Mouse (Mus musculus): ENCODE measurements around the gene Clec2g. TPM values are rescaled to one million over a fixed set of nuclear protein-coding genes. Genes with fewer than 3 reads are reported as not detected.
"Not testable (repeated sequence)": the region's sequence is repeated elsewhere in the genome, so short reads cannot be mapped to it uniquely, and the experiment has no call there.

Gene Clec2g
- 4.5 and 6.0 TPM in 2 replicates for total RNA-seq (2021)
- long read RNA-seq, experiment 1 = 0 reads
- long read RNA-seq, experiment 2 = 0 reads

GRCm38 (mm10) chr6:128934081-128934480 is at the start of gene Clec2g:
Gene Clec2g, plus strand, starts transcription at chr6:128934381.
- DNase-seq = not testable (repeated sequence)

DNA sequence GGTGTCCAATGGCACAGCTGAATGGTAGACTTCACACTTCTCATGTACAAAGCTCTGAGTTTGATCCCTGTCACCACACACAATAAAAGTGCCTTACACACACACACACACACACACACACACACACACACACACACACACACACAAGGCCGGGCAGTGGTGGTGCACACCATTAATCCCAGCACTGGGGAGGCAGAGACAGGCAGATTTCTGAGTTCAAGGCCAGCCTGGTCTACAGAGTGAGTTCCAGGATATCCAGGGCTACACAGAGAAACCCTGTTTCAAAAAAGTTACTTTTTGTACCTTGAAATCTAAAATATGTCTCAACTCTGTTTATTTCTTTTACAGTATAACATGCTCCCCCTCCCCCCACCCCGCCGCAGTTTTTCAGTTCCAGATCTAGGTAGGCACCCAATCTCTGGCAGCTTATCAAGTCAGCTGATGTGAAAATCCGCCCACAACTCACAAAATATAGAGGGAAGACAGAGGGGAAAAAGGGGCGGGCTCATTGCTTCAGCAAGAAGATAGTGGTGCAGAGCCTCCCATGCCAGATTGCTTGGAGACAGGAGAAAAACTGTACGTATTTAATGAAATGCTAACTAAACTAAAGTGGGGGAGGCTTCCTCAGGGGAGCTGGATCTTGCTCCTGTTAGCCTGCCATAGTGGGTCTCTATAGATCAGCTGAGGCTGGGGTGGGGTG is 46.9 kb upstream of the Clec2g start, which contains the start of gene Clec2i:
TSS of gene Clec2i (plus strand) at position 498 of the 700 bp plus-strand sequence.
- DNase-seq = not testable (repeated sequence)

DNA sequence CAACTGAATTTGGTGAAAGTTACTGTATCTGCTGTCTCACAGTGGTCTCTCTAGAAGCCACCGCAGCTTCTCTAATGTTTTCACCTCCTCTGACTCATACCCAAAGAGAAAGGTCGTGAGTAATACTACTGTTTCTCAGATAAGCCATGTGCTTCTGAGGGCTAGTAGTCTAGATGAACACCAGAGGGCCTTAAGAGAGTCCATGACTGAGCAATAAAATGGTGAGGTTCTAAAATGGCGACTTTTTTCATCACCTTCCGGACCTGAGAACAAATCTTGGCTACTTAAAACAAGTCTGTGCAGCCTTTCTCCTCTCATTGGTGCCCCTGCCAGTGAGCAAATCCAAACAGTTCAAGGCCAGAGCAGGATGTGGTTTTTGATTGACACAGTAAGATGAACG is 45.3 kb upstream of the Clec2g start:
- DNase-seq = no peak

DNA sequence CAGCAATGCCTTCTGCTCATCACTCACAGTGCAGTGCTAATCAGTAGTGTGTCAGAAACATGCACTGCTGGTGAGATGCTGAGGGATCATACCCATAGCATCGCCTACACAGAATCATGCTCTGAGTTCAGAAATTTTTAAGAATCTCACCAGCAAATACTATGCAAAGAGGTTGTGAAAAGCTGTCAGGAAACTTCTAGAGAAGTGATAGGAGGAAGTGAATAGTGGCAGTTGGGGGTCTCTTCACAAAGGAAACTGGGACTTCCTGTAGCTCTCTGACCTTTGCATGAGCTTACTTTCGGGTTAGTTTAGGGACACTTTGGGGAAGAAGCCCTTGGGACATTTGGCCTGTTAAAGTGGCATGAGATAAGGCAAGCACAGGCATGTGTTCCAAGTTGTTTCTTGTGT is 43.2 kb upstream of the Clec2g start, which contains the start of gene BC035044:
TSS of gene BC035044 (minus strand) at position 179 of the 408 bp plus-strand sequence.
- DNase-seq = no peak

GRCm38 (mm10) chr6:128895404-128896001 is 38.7 kb upstream of the Clec2g start:
- no peak for DNase-seq

- DNase-seq = no peak
Observed at GRCm38 (mm10) chr6:128900044-128900443, 34.1 kb upstream of the Clec2g start.

GRCm38 (mm10) chr6:128900796-128901552 is 33.2 kb upstream of the Clec2g start:
- DNase-seq = not testable (repeated sequence)

DNA sequence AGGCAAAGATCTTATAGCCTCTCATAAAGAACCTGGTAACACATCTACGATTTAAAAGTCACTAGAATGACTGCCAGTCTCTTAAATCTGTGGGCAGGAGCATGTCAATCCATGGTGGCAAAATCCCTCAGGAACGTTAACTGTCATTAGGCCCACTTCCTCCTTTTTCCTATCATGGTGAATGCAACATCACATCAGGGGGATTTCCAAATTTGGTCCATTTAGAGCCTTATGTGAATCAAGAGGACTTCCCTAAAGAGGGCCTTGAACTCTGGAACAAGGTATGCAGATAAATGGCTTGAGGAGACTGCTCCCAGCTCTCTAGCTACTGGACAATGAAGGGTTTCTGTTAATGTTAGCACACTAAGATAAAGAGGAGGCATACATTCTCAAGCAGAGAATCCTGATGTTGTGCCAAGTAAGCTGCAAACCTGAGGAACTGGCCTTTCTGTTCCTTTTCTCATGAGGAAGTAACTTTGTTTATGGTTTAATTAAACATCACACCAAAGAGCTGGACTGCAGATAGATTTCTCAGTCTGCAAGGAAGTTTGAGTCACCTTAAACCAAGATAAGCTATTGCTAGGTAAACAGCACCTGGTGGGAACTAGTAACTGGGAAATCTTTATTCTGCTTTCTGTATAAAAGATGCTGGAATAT is 20.5 kb upstream of the Clec2g start:
- DNase-seq = no peak

DNA sequence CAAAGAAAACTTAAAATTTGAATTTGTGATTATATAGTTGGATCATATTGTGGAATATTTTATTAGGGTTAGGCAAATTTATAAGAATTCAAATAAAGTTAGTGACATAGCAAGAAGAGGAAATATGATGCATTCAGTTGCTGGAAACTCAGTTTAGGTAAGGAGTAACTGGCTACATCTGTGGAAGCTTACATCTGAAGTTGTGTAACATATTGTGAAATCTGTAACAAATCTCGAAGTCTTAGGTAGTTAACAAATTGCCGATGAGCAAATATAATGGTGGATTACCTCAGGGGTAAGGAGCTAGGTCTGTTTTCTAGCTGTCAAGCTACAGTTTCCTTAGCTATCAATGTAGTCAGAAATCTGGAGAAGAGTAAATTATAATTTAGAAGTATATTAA is 16.9 kb upstream of the Clec2g start:
- DNase-seq = no peak

- DNase-seq = no peak
Observed at GRCm38 (mm10) chr6:128933050-128933449, 1.1 kb upstream of the Clec2g start.

DNA sequence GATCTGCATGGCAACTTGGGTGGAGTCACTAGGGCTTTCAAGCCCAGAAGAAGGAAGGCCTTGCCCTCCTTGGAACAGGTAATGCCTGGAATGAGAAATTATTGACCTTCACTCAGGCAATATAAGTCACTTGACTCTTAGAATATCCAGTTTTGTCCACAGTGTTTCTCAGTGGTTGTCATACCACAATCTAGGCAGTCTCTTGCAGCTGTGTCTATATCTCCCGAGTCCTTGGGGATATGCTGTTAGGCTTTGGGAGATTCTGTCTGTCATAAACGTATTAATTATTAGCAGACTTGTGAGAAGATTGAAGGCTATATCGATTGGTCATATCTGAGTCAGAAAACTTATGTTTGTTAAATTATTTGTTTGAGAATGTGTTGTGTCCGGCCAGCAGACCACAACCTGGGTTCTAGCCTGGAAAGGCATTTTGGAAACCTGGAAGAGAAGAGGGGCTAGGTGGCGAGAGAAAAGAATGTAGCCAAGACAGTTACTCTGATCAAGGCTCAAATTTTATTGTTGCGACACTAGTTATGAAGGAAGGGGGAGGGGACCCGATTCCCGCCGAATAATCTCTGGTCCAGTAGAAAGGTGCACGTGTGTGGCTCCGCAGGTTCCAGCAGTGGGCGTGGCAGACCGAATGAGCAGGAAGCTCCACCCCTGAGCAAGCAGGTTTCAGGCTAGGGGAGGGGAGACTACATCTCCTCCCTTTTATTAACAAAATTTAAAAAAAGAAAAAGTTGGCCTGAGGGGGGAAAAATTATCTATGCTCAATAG is 1.9 kb downstream of the Clec2g start:
- DNase-seq = not testable (repeated sequence)

DNA sequence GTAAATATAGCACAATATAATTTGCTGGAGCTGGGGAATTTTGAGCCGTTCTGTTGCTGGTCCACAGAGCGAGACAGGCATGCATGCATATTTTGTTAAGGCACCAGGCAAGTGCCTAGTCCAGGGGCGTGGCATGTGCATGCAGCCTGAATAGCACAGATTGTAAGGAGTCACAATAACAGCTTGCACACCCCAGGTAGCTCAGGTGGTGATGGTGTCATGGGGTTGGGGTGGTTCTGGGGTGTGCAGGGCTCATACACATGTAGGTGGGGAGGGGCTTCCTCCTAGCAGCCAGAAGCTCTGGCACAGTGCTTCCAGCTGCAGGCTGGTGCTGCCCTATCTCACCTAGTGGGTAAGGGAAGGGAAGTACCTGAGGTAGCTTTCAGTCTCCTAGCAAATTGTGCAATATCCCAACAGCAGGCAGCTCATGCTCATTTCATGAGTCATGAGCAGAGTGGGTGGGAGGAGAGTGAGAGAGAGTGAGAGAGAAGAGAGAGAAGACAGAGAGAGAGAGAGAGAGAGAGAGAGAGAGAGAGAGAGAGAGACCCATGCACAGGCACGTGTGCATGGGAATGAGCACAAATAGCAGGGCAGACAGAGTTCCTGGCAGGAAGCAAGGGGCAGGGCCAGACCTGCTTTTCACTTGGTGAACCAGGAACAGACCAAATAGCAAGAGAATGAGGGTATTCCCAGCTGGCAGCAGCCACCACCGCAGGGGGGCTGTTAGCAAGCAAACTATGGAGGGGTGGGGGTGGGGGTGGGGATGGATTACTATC is 7.7 kb downstream of the Clec2g start:
- DNase-seq = no peak

DNA sequence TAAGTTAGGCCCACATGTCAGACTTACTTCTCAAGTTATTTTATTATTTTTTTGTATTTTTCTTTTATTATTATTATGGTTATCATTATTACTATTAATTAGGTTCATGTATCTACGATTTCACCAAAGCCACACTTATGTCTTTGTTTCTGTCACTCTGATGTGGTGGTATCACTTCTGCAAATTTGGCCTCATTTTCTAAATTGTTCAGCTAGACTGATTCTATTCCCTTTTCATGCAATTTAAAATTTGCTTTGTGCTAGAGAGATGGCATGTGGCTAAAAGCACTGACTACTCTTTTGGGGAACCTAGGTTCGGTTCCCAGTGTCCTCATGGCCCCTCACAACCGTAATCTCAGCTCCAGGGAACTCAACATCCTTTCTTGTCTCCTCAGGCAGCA is 11.4 kb downstream of the Clec2g start:
- no peak for DNase-seq

DNA sequence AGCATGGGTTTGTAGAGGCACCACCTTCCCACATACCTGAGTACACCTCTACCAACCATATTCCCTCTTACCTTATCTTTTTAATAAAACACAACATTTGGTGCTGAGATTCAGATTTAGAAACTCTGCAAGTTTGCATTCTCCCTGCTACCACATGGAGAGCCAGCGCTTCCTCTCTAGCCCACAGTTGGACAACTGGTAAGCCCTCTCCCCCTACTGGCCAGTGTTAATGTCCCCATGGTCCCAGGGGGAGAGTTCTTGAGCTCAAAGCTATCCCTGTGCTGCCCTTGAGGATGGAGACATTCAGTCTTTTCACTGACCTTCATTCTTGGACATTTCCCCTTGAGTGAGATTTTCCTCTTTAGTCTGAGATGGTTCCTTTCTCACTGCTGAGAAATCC is 26.9 kb downstream of the Clec2g start:
- no peak for DNase-seq

DNA sequence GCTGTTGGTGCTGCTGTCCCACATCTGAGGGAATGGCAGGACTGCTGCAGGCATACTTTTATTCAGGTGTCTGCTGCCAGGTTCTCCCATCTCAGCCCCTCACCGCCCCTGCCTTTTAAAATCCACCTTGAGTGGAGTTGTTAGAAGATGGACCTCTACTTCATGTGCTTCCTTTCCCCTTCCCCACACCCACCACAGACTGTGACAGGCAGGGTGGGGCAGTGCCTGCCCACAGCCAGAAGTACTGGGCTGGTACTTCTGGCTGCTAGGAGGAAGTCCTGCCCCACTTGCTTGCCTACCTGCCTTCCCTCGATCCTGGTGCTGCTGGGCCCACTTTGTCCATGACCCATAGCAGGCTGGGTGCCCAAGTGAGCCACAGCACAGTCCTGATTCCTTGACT is 27.9 kb downstream of the Clec2g start:
- not testable (repeated sequence) for DNase-seq

- DNase-seq = no peak
Observed at GRCm38 (mm10) chr6:128964519-128964918, 30.3 kb downstream of the Clec2g start.

DNA sequence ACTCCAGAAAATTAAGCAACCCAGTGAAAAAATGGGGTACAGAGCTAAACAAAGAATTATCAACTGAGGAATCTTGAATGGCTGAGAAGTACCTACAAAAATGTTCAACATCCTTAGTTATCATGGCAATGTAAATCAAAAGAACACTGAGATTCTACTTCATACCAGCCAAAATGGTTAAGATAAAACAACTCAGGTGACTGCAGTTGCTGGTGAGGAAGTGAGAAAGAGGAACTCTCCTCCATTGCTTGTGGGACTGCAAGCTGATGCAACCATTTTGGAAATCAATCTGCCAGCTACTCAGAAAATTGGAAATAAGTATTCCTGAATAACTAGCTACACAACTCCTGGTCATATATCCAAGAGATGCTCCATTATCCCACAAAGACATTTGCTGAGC is 34.3 kb downstream of the Clec2g start:
- DNase-seq = no peak

GRCm38 (mm10) chr6:128969741-128970140 is 35.6 kb downstream of the Clec2g start:
- no peak for DNase-seq

DNA sequence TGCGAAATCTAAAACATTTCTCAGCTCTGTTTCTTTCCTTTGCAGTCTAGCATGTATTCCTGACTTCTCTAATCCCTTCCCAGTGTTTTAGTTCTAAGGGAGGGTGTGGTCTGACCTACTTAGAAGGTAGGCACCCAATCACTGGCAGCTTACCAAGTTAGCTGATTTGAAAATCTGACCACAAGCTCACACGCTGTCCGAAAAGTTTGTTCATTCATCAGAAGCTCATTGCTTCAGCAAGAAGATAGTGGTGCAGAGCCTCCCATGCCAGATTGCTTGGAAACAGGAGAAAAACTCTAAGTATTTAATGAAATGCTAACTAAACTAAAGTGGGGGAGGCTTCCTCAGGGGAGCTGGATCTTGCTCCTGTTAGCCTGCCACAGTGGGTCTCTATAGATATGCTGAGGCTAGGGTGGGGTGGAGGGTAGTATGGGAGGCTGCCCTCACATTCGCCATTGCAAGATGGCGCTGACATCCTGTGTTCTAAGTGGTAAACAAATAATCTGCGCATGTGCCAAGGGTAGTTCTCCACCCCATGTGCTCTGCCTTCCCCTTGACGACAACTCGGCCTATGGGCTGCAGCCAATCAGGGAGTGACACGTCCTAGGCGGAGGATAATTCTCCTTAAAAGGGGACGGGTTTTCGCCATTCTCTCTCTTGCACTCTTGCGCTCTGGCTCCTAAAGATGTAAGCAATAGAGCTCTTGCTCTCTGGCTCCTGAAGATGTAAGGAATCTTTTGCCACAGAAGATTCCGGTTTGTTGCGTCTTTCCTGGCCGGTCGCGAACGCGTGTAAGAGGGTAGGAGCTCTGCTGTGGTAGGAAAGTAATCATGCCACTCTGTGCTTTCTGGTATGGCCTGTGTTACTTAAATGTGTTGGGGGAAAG is 36.6 kb downstream of the Clec2g start:
- DNase-seq = not testable (repeated sequence)

Data from adrenal gland, postnatal 14 days (tissue).